Comparison of ENCODE assay signal across 11 mouse cellular contexts in genomic region chr8:105359646-105360045, GRCm38 (mm10). TPM values are rescaled to one million over a fixed set of nuclear protein-coding genes. Genes with fewer than 3 reads are reported as not detected.
DNase-seq lines count a peak whose midpoint lies in the region; ATAC-seq and TF ChIP-seq lines count a peak whose summit lies in the region.
"Had no signal": no experiment of that assay in that cellular context is flagged by ENCODE, and none has a peak within 500 bp of the region (broad histone marks: within the 10 kb centered on the region; RNA-seq: fewer than 3 reads in every experiment).

No protein-coding gene starts in this region.

- DNase-seq in heart, adult 2 months: no peak
- DNase-seq in heart, postnatal 14 days: no peak
- DNase-seq in 416B (ENCODE audit: low read depth) (peak; percentile 57), adipocyte (ENCODE audit: low spot score) (peak; percentile 64)
- no peak for DNase-seq in frontal cortex, adult 2 months (ENCODE audit: extremely low spot score in 1 of 2, low spot score in 1 of 2)
- no peak for DNase-seq in frontal cortex, postnatal 10 days (ENCODE audit: low spot score in 2 of 2)
- DNase-seq in thymus, postnatal 36 days: no peak

- H3K4me1 ChIP-seq in heart, adult 2 months (ENCODE audit: control insufficient read depth, insufficient read depth, low read length): peaks cover 11% of the 10 kb centered on the region
- H3K4me1 ChIP-seq in intestine, embryonic 16.5 days (ENCODE audit: control insufficient read depth, insufficient read depth, low read length): peaks cover 13% of the 10 kb centered on the region
- H3K4me1 ChIP-seq: neural tube, embryonic 12.5 days had no signal

- no peaks in the 10 kb centered on the region for H3K36me3 ChIP-seq in heart, adult 2 months (ENCODE audit: control insufficient read depth, insufficient read depth, low read length)
- no peaks in the 10 kb centered on the region for H3K36me3 ChIP-seq in intestine, embryonic 16.5 days (ENCODE audit: control insufficient read depth, insufficient read depth, low read length)
- H3K36me3 ChIP-seq: G1E had no signal

- intact Hi-C loops in heart, adult 2 months (cut with DNase I): loop anchor here (1.0 to 5.0 kb wide), 2 partner anchors 38 to 118 kb away; no protein-coding TSS in a partner anchor
- intact Hi-C loops in heart, postnatal 14 days (cut with DNase I): loop anchor here (2.0 to 5.0 kb wide), 2 partner anchors 37 to 118 kb away; no protein-coding TSS in a partner anchor

- H3K27me3 ChIP-seq in heart, adult 2 months (ENCODE audit: control insufficient read depth, insufficient read depth, low read length): no peaks in the 10 kb centered on the region
- no peaks in the 10 kb centered on the region for H3K27me3 ChIP-seq in intestine, embryonic 16.5 days (replicated peaks; ENCODE audit: control insufficient read depth, insufficient read depth, low read length)
- H3K27me3 ChIP-seq: neural tube, embryonic 12.5 days had no signal

- no peaks in the 10 kb centered on the region for H3K9me3 ChIP-seq in intestine, embryonic 16.5 days (ENCODE audit: control insufficient read depth, low read length)
- H3K9me3 ChIP-seq: G1E; neural tube, embryonic 12.5 days had no signal

- WGBS in heart, adult 2 months: 46% methylated on average over 4 of the region's 4 CpGs
- WGBS in intestine, embryonic 16.5 days: 40% methylated on average over 4 of the region's 4 CpGs

- no peak overlapping the region for H3K4me2 ChIP-seq in intestine, embryonic 16.5 days (ENCODE audit: low read depth, low read length)
- H3K4me2 ChIP-seq: heart, embryonic 11.5 days; neural tube, embryonic 12.5 days had no signal

- no peak overlapping the region for H3K27ac ChIP-seq in heart, adult 2 months
- H3K27ac ChIP-seq in intestine, embryonic 16.5 days (ENCODE audit: low read length): no peak overlapping the region
- H3K27ac ChIP-seq: neural tube, embryonic 12.5 days had no signal

- no peak overlapping the region for H3K4me3 ChIP-seq in heart, adult 2 months
- no peak overlapping the region for H3K4me3 ChIP-seq in intestine, embryonic 16.5 days (ENCODE audit: low read length)
- H3K4me3 ChIP-seq: neural tube, embryonic 12.5 days had no signal

- TF ChIP-seq EP300 in heart, adult 2 months (IDR thresholded peaks at IDR 0.05; ENCODE audit: insufficient read depth, low read depth, low read length): no peak

- no peaks in the 10 kb centered on the region for H3K79me2 ChIP-seq in heart, adult 2 months (replicated peaks; ENCODE audit: control insufficient read depth, insufficient read depth, low read length)

- peak; percentile 43; the same call in 1 of the 2 replicates for ATAC-seq in intestine, embryonic 16.5 days

- TF ChIP-seq POLR2A in heart, adult 2 months (IDR thresholded peaks at IDR 0.05; ENCODE audit: insufficient read depth, low read depth, low read length): no peak

- no peak overlapping the region for H3K9ac ChIP-seq in heart, adult 2 months (ENCODE audit: low read depth, low read length)
- H3K9ac ChIP-seq in intestine, embryonic 16.5 days (ENCODE audit: low read depth, low read length): no peak overlapping the region
- H3K9ac ChIP-seq: neural tube, embryonic 12.5 days had no signal

- TF ChIP-seq CTCF in heart, adult 2 months (IDR thresholded peaks at IDR 0.05): peak; percentile 67

RNA-seq across cellular contexts. Expression of gene Slc9a5, which starts 11.0 kb away (rescaled TPM):
- total RNA-seq in heart, adult 2 months (2021): under 1 TPM; 0.36 to 0.37 TPM
- polyA plus RNA-seq in heart, adult 2 months (2012; rRNA removed): 1.7 and 2.1 TPM in 2 replicates
- total RNA-seq in heart, postnatal 14 days (2021): under 1 TPM; 0.83 to 0.86 TPM
- 0.93 and 1.1 TPM in 2 replicates for polyA plus RNA-seq in intestine, embryonic 16.5 days (2015; fragmentation: Nextera tagmentation; extraction: Ambion mirVana)
- polyA plus RNA-seq in frontal cortex, adult 2 months (2012; rRNA removed): 26.1 and 26.4 TPM in 2 replicates

RNA-seq across cellular contexts. Expression of gene Fhod1, which starts 11.9 kb away (rescaled TPM):
- 1 to 10 TPM; 4.4 to 6.9 TPM for total RNA-seq in heart, adult 2 months (2021)
- 14.2 and 17.3 TPM in 2 replicates for polyA plus RNA-seq in heart, adult 2 months (2012; rRNA removed)
- 1 to 10 TPM; 9.2 to 9.4 TPM for total RNA-seq in heart, postnatal 14 days (2021)
- 1.4 and 1.8 TPM in 2 replicates for polyA plus RNA-seq in intestine, embryonic 16.5 days (2015; fragmentation: Nextera tagmentation; extraction: Ambion mirVana)
- 3.8 and 4.2 TPM in 2 replicates for polyA plus RNA-seq in frontal cortex, adult 2 months (2012; rRNA removed)

RNA-seq across cellular contexts. Expression of gene Plekhg4, which starts 13.4 kb away (rescaled TPM):
- total RNA-seq in heart, adult 2 months (2021): under 1 TPM in 1 of 2 experiments, not detected in 1; 0.10 TPM
- polyA plus RNA-seq in heart, adult 2 months (2012; rRNA removed): 0.20 and 0.29 TPM in 2 replicates
- total RNA-seq in heart, postnatal 14 days (2021): not detected
- polyA plus RNA-seq in intestine, embryonic 16.5 days (2015; fragmentation: Nextera tagmentation; extraction: Ambion mirVana): 0.06 and 0.15 TPM in 2 replicates
- polyA plus RNA-seq in frontal cortex, adult 2 months (2012; rRNA removed): 3.2 TPM in 2 replicates

RNA-seq across cellular contexts. Expression of gene Tmem208, which starts 33.5 kb away (rescaled TPM):
- 10 to 100 TPM; 24.1 to 26.6 TPM for total RNA-seq in heart, adult 2 months (2021)
- polyA plus RNA-seq in heart, adult 2 months (2012; rRNA removed): 43.6 and 51.9 TPM in 2 replicates
- total RNA-seq in heart, postnatal 14 days (2021): 10 to 100 TPM; 23.3 to 29.6 TPM
- polyA plus RNA-seq in intestine, embryonic 16.5 days (2015; fragmentation: Nextera tagmentation; extraction: Ambion mirVana): 141 and 142 TPM in 2 replicates
- polyA plus RNA-seq in frontal cortex, adult 2 months (2012; rRNA removed): 73.1 and 74.3 TPM in 2 replicates

RNA-seq across cellular contexts. Expression of gene Lrrc29, which starts 33.6 kb away (rescaled TPM):
- 1 to 10 TPM in 1 of 2 experiments, under 1 TPM in 1; 0.93 to 1.1 TPM for total RNA-seq in heart, adult 2 months (2021)
- 1.6 and 2.2 TPM in 2 replicates for polyA plus RNA-seq in heart, adult 2 months (2012; rRNA removed)
- 1 to 10 TPM; 1.7 to 1.9 TPM for total RNA-seq in heart, postnatal 14 days (2021)
- 1.5 and 1.8 TPM in 2 replicates for polyA plus RNA-seq in intestine, embryonic 16.5 days (2015; fragmentation: Nextera tagmentation; extraction: Ambion mirVana)
- 3.5 and 4.8 TPM in 2 replicates for polyA plus RNA-seq in frontal cortex, adult 2 months (2012; rRNA removed)

Comparison
In these comparisons a context has a peak if more than half of its experiments do, and no peak if none do; other contexts are left out.
1. DNase-seq: peak in 416B (single experiment) and adipocyte (single experiment); none in heart, adult 2 months (0 of 2), heart, postnatal 14 days (0 of 2), frontal cortex, adult 2 months (0 of 2), frontal cortex, postnatal 10 days (0 of 2) and thymus, postnatal 36 days (0 of 2).